Mouse (Mus musculus): Measurements from ENCODE around the gene Pbx1.

The Pbx1 gene

GRCm38 (mm10) chr1:168383832-168384593 is 48.1 kb downstream of the Pbx1 start:
- DNase-seq (ENCODE audit: low spot score) = no peak

GRCm38 (mm10) chr1:168382823-168383157 is 49.3 kb downstream of the Pbx1 start:
- DNase-seq (ENCODE audit: low spot score) = peak; percentile 47

- DNase-seq (ENCODE audit: low spot score) = no peak
Observed at GRCm38 (mm10) chr1:168382106-168382822, 49.8 kb downstream of the Pbx1 start.

GRCm38 (mm10) chr1:168381451-168381850 is 50.6 kb downstream of the Pbx1 start:
- no peak for DNase-seq (ENCODE audit: low spot score)

GRCm38 (mm10) chr1:168380241-168380770 is 51.8 kb downstream of the Pbx1 start:
- DNase-seq (ENCODE audit: low spot score) = no peak

- no peak for DNase-seq (ENCODE audit: low spot score)
Observed at GRCm38 (mm10) chr1:168377650-168378049, 54.4 kb downstream of the Pbx1 start.

- DNase-seq (ENCODE audit: low spot score) = no peak
Observed at GRCm38 (mm10) chr1:168376330-168376729, 55.7 kb downstream of the Pbx1 start.

- DNase-seq (ENCODE audit: low spot score) = no peak
Observed at GRCm38 (mm10) chr1:168374953-168375600, 57.0 kb downstream of the Pbx1 start.

- no peak for DNase-seq (ENCODE audit: low spot score)
Observed at GRCm38 (mm10) chr1:168372089-168372488, 60.0 kb downstream of the Pbx1 start.

- DNase-seq (ENCODE audit: low spot score) = no peak
Observed at GRCm38 (mm10) chr1:168370966-168371365, 61.1 kb downstream of the Pbx1 start.

- DNase-seq (ENCODE audit: low spot score) = no peak
Observed at GRCm38 (mm10) chr1:168366261-168366660, 65.8 kb downstream of the Pbx1 start.

GRCm38 (mm10) chr1:168364325-168364724 is 67.7 kb downstream of the Pbx1 start:
- no peak for DNase-seq (ENCODE audit: low spot score)

- no peak for DNase-seq (ENCODE audit: low spot score)
Observed at GRCm38 (mm10) chr1:168363053-168363452, 69.0 kb downstream of the Pbx1 start.

- DNase-seq (ENCODE audit: low spot score) = peak; percentile 24
Observed at GRCm38 (mm10) chr1:168362464-168362863, 69.6 kb downstream of the Pbx1 start.

GRCm38 (mm10) chr1:168357680-168358611 is 74.1 kb downstream of the Pbx1 start:
- DNase-seq (ENCODE audit: low spot score) = no peak

GRCm38 (mm10) chr1:168356970-168357441 is 75.1 kb downstream of the Pbx1 start:
- no peak for DNase-seq (ENCODE audit: low spot score)

GRCm38 (mm10) chr1:168355985-168356556 is 76.0 kb downstream of the Pbx1 start:
- DNase-seq (ENCODE audit: low spot score) = no peak

- DNase-seq (ENCODE audit: low spot score) = no peak
Observed at GRCm38 (mm10) chr1:168354934-168355333, 77.1 kb downstream of the Pbx1 start.

- DNase-seq (ENCODE audit: low spot score) = no peak
Observed at GRCm38 (mm10) chr1:168348036-168348784, 83.9 kb downstream of the Pbx1 start.

- no peak for DNase-seq (ENCODE audit: low spot score)
Observed at GRCm38 (mm10) chr1:168344918-168345317, 87.2 kb downstream of the Pbx1 start.
